Mouse (Mus musculus) limb, embryonic 12.5 days (tissue): ENCODE results near the gene Rab5c. TPM values are rescaled to one million over a fixed set of nuclear protein-coding genes. Genes with fewer than 3 reads are reported as not detected.

ENCODE experiments used
- ATAC-seq: fragments of 200-750 bp; cut with Nextera tagmentation; 2 replicates; pipeline ENCODE4 v1.8.0; 2017; ENCODE audit warnings: low read depth, moderate TSS enrichment; ENCODE audit not compliant: insufficient number of reproducible peaks, insufficient read depth, low FRiP score, low TSS enrichment
- H3K27ac ChIP-seq: fragments of 300-500 bp; sonication (generic); 2 replicates; pipeline ENCODE4 v1.5.1; 2016; ENCODE audit warnings: mild to moderate bottlenecking, moderate library complexity
- H3K27me3 ChIP-seq: fragments of 300-500 bp; sonication (generic); 2 replicates; pipeline ENCODE4 v1.6.1; 2016; ENCODE audit warnings: mild to moderate bottlenecking, moderate library complexity
- H3K36me3 ChIP-seq: fragments of 300-500 bp; sonication (generic); 2 replicates; pipeline ENCODE4 v1.6.1; 2016; ENCODE audit warnings: mild to moderate bottlenecking, moderate library complexity
- H3K4me1 ChIP-seq: fragments of 300-500 bp; sonication (generic); replicated peaks from 2 replicates; pipeline ENCODE4 v1.6.1; 2016
- H3K4me2 ChIP-seq: fragments of 300-500 bp; sonication (generic); 2 replicates; pipeline ENCODE4 v1.6.1; 2016; ENCODE audit warnings: mild to moderate bottlenecking, moderate library complexity
- H3K4me3 ChIP-seq: fragments of 300-500 bp; sonication (generic); replicated peaks from 2 replicates; pipeline ENCODE4 v1.5.1; 2016; ENCODE audit warnings: mild to moderate bottlenecking
- H3K9ac ChIP-seq: fragments of 300-500 bp; sonication (generic); replicated peaks from 2 replicates; pipeline ENCODE4 v1.6.1; 2016; ENCODE audit warnings: mild to moderate bottlenecking, moderate library complexity
- H3K9me3 ChIP-seq: fragments of 300-500 bp; sonication (generic); 2 replicates; pipeline ENCODE4 v1.6.1; 2016; ENCODE audit warnings: mild to moderate bottlenecking, moderate library complexity
- WGBS: fragments of 180-500 bp; shearing (Covaris S2); methylation state at CpG from one replicate; pipeline ENCODE4 v1.1.7; 2016; 5-methylcytosine and 5-hydroxymethylcytosine counted together
- polyA plus RNA-seq: library from polyadenylated mRNA; unstranded; fragments of >200 nt; fragmentation: Nextera tagmentation; extraction: Ambion mirVana; gene quantifications from 2 replicates; pipeline ENCODE4 v1.2.1, GENCODE M21; 2016

Gene Rab5c
- polyA plus RNA-seq, 1 experiment from 2014 or later = 24.3 TPM

GRCm38 (mm10) chr11:100720345-100720744 lies 17.7 kb downstream of the Rab5c start:
- Histone ChIP-seq H3K9me3 (no peaks in the 10 kb centered on the region), H3K36me3 (peaks cover 56% of the 10 kb centered on the region), H3K4me2 (no peak overlapping the region), H3K9ac (no peak overlapping the region), H3K4me3 (no peak overlapping the region), H3K27ac (no peak overlapping the region), H3K4me1 (peaks cover 12% of the 10 kb centered on the region), H3K27me3 (no peaks in the 10 kb centered on the region)
- whole genome bisulfite sequencing = 80% methylated on average over 5 of the region's 5 CpGs
- ATAC-seq = no peak

- H3K27me3 ChIP-seq = no peaks in the 10 kb centered on the region
- no peak for ATAC-seq
- peaks cover 7% of the 10 kb centered on the region for H3K4me1 ChIP-seq
- H3K27ac ChIP-seq = no peak overlapping the region
- H3K9me3 ChIP-seq = no peaks in the 10 kb centered on the region
- WGBS = 81% methylated on average over 11 of the region's 11 CpGs
- H3K4me2 ChIP-seq = no peak overlapping the region
- H3K36me3 ChIP-seq = peaks cover 60% of the 10 kb centered on the region
- H3K9ac ChIP-seq = no peak overlapping the region
- H3K4me3 ChIP-seq = no peak overlapping the region
Observed at GRCm38 (mm10) chr11:100719893-100720292, 18.1 kb downstream of the Rab5c start.

- 90% methylated on average over 3 of the region's 3 CpGs for WGBS
- peaks cover 10% of the 10 kb centered on the region for H3K4me1 ChIP-seq
- H3K27me3 ChIP-seq = no peaks in the 10 kb centered on the region
- H3K4me2 ChIP-seq = no peak overlapping the region
- H3K4me3 ChIP-seq = no peak overlapping the region
- no peak overlapping the region for H3K27ac ChIP-seq
- H3K36me3 ChIP-seq = peaks cover 55% of the 10 kb centered on the region
- H3K9ac ChIP-seq = no peak overlapping the region
- no peak for ATAC-seq
- H3K9me3 ChIP-seq = no peaks in the 10 kb centered on the region
Observed at GRCm38 (mm10) chr11:100719312-100719711, 18.7 kb downstream of the Rab5c start.

DNA sequence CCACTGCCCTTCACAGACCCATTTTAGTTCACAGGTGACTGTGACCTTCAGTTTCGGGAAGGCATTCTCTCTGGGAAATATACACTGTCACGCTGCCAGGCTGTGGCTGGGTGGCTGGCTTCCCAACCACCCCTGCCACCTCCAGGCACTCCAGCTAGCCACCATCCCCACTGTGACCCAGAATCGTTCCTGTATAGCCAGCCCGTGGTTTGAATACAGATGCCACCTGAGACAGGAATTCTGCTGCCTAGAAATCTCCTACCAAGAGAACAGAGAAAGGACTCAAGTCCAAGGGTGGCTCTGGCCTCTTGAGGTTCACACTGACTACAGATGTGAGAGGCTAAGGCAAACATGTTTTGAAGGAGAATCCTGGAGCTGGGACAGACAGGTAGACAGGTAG lies 19.1 kb downstream of the Rab5c start:
- WGBS = 90% methylated on average over 4 of the region's 4 CpGs
- ATAC-seq = no peak
- no peak overlapping the region for H3K27ac ChIP-seq
- H3K9me3 ChIP-seq = no peaks in the 10 kb centered on the region
- H3K4me2 ChIP-seq = no peak overlapping the region
- H3K4me3 ChIP-seq = no peak overlapping the region
- H3K9ac ChIP-seq = no peak overlapping the region
- peaks cover 54% of the 10 kb centered on the region for H3K36me3 ChIP-seq
- H3K27me3 ChIP-seq = no peaks in the 10 kb centered on the region
- H3K4me1 ChIP-seq = peaks cover 15% of the 10 kb centered on the region

- H3K4me1 ChIP-seq = peaks cover 19% of the 10 kb centered on the region
Observed at GRCm38 (mm10) chr11:100718462-100718861, 19.6 kb downstream of the Rab5c start.

DNA sequence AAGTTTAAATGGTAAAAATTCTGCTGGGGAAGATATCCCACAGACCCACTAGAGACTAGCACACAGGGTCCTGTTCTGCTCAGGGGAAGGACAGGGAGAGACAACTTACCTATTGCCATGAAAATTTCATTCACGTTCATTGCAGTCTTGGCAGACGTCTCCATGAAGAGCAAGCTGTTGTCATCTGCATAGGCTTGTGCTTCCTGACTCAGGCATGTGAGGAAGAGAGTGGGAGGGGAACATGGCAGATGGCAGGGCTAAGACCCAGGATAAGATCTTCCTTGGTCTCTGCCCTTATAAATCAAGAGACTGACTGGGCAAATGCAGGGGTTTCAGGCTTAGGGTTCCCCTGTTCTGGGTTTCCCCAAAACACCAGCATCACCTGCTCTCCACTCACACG lies 21.4 kb downstream of the Rab5c start:
- H3K4me2 ChIP-seq = no peak overlapping the region
- no peaks in the 10 kb centered on the region for H3K27me3 ChIP-seq

More at GRCm38 (mm10) chr11:100718462-100718861, 19.6 kb downstream of the Rab5c start:
- WGBS = 90% methylated on average over 6 of the region's 7 CpGs
- no peak overlapping the region for H3K4me3 ChIP-seq
- no peaks in the 10 kb centered on the region for H3K27me3 ChIP-seq
- H3K27ac ChIP-seq = no peak overlapping the region
- no peak for ATAC-seq
- H3K9me3 ChIP-seq = no peaks in the 10 kb centered on the region
- H3K9ac ChIP-seq = no peak overlapping the region
- no peak overlapping the region for H3K4me2 ChIP-seq
- H3K36me3 ChIP-seq = peaks cover 54% of the 10 kb centered on the region

GRCm38 (mm10) chr11:100714948-100715347 lies 23.1 kb downstream of the Rab5c start:
- WGBS = 89% methylated on average over 6 of the region's 6 CpGs
- Histone ChIP-seq H3K9ac (no peak overlapping the region), H3K4me1 (peaks cover 35% of the 10 kb centered on the region), H3K4me2 (no peak overlapping the region), H3K9me3 (no peaks in the 10 kb centered on the region), H3K4me3 (no peak overlapping the region), H3K36me3 (peaks cover 60% of the 10 kb centered on the region), H3K27ac (no peak overlapping the region), H3K27me3 (no peaks in the 10 kb centered on the region)
- ATAC-seq = no peak

More for the DNA sequence above, 21.4 kb downstream of the Rab5c start:
- WGBS = 84% methylated on average over 3 of the region's 3 CpGs
- Histone ChIP-seq H3K36me3 (peaks cover 54% of the 10 kb centered on the region), H3K4me1 (peaks cover 25% of the 10 kb centered on the region), H3K27ac (no peak overlapping the region), H3K9me3 (no peaks in the 10 kb centered on the region), H3K4me3 (no peak overlapping the region), H3K9ac (no peak overlapping the region)
- no peak for ATAC-seq

DNA sequence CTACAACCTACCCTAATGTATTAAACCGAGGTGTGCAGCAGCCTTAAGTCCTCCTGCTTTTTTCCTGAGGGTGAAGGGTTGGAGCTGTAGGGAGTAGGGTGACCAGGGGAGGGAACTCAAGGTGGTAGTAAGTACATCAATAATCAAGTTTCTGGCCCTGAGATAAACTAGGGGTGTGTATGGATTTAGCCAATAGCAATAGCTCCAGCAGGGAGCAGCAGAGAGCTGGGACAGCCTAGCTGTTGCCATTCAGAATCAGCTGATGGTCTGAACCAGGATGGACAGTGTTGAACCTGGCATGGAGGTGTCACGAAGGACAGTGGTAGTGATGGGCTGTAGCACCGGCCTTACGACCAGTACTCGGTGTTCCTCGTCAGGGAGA lies 23.5 kb downstream of the Rab5c start:
- Histone ChIP-seq H3K4me1 (peaks cover 35% of the 10 kb centered on the region), H3K9me3 (no peaks in the 10 kb centered on the region), H3K27me3 (no peaks in the 10 kb centered on the region), H3K4me2 (peak overlapping the region; percentile 66), H3K36me3 (peaks cover 59% of the 10 kb centered on the region), H3K9ac (peak overlapping the region; percentile 55; the same call in 1 of the 2 replicates), H3K4me3 (peak overlapping the region; percentile 25; the same call in 1 of the 2 replicates), H3K27ac (no peak overlapping the region; the same call in 1 of the 2 replicates)
- no peak for ATAC-seq
- 45% methylated on average over 6 of the region's 6 CpGs for WGBS

GRCm38 (mm10) chr11:100713735-100714533 lies 24.1 kb downstream of the Rab5c start, which contains the start of gene Hspb9:
Gene Hspb9, plus strand, starts transcription at chr11:100713850.
- ATAC-seq = no peak
- Histone ChIP-seq H3K4me3 (peak within 1 kb of the TSS; percentile 97), H3K27ac (peak within 1 kb of the TSS; percentile 66), H3K9ac (peak within 1 kb of the TSS; percentile 55), H3K4me1 (peaks cover 35% of the 10 kb centered on the region), H3K9me3 (no peaks in the 10 kb centered on the region), H3K36me3 (peaks cover 59% of the 10 kb centered on the region), H3K4me2 (peak within 1 kb of the TSS; percentile 66), H3K27me3 (no peaks in the 10 kb centered on the region)
- WGBS = 5% methylated on average over 38 of the region's 38 CpGs

- Histone ChIP-seq H3K27ac (peak overlapping the region; percentile 66), H3K4me3 (peak overlapping the region; percentile 25; the same call in 1 of the 2 replicates), H3K4me1 (peaks cover 35% of the 10 kb centered on the region), H3K9ac (no peak overlapping the region), H3K4me2 (peak overlapping the region; percentile 66), H3K36me3 (peaks cover 59% of the 10 kb centered on the region), H3K9me3 (no peaks in the 10 kb centered on the region), H3K27me3 (no peaks in the 10 kb centered on the region)
- ATAC-seq = no peak
- WGBS = 65% methylated on average over 4 of the region's 4 CpGs
Observed at GRCm38 (mm10) chr11:100713174-100713573, 24.8 kb downstream of the Rab5c start.

DNA sequence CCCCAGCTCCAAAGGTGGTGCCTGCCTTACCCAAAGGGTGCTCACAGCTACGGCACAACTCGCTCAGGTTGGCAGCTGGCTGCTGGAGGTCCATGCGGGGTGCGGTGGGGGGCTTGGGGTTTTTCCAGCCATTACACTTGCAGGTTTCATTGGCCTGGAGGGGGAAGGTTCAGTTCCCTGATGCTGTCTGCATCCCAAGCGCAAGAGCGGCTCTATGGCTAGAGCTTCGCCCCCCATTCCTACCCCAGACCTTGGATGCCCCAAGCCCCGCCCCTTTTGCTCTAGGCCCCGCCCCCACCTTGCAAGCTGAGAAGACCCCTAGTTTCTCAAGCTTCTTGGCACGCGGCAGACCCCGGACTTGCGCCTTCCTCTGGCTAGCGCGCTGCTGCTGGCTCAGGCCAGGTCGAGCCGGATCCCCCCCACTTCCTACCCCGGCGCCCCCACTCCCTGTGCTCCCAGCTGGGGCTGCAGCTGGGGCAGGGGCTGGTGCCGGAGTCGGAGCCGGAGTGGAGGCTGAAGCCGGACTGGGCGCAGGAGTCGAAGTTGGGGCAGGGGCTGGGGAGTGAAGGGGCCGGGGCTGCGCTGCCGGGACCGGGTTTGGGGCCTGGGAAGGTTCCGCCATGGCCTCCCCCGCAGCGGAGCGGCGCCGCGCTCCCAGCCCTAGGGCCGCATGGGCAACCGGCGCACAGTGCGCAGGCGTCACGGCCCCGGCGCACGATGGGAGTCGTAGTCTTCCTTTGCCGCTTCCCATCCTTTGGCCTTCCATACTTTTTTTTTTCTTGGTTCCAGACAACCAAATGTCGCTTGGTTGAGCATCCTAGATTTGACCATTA lies 26.0 kb downstream of the Rab5c start, which contains the start of gene Kat2a:
Gene Kat2a, minus strand, starts transcription at position 683 of the 833 bp plus-strand sequence.
- Histone ChIP-seq H3K4me3 (peak within 1 kb of the TSS; percentile 97), H3K4me1 (peaks cover 35% of the 10 kb centered on the region), H3K36me3 (peaks cover 59% of the 10 kb centered on the region), H3K4me2 (peak within 1 kb of the TSS; percentile 66), H3K9me3 (no peaks in the 10 kb centered on the region), H3K9ac (peak within 1 kb of the TSS; percentile 95), H3K27me3 (no peaks in the 10 kb centered on the region), H3K27ac (peak within 1 kb of the TSS; percentile 92)
- ATAC-seq = peak; percentile 79
- WGBS = 3% methylated on average over 48 of the region's 48 CpGs
